Mouse (Mus musculus): ENCODE results near the gene Bcl11a. TPM values are rescaled to one million over a fixed set of nuclear protein-coding genes. Genes with fewer than 3 reads are reported as not detected.
A peak's percentile ranks its signal among the peaks of the same experiment; 100 is the strongest.

The Bcl11a gene
- total RNA-seq, 2 experiments from 2014 or later, result 3.2 to 3.8 TPM

DNA sequence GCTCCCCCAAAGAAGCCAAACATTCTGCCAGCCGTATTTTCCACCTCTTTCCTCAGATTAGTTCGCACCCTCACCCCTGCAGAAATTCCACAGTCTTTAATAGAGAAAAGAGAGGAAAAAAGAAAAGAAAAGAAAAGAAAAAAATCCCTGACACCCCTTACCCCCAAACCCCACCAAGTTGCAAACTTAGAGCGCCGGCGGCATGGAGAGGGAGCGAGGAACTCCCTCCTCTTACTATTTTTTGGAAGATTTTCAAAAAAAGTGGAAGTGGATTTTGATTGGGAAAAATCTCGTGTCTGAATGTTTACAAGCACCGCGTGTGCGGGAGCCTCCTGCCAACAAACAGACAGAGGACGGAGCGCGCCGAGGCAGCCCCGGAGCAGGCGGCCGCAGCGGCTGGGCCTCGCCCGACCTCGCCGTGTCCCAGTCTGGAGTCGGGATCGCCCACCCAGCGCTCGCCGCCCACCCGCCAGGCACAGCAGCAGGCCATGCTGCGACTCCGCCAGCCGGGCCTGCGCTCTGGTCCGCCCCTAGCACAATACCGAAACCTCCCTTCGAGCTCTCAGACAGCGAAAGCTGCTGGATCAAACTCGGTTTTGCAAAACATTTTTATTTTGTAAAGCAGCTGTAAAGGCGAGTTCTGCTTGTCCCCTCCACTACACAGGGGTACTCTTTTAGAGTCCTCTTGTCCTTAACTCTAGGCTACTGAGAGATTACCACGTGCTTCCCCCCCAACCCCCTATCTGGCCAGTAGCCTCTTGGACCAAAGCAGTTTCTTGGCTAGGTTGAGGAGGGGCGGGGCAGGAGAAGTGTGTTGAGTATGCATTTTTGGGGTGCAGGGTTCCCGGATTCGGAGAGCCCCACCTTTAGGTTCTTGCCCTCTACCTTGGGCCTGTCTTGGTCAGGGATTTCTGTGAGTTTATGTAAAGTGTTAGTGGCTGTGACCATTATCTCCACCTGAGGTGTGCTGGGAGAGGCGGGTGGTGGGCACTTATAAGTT is 1.8 kb downstream of the Bcl11a start:
- DNase-seq (ENCODE audit: low spot score in 2 of 2), result peak; percentile 34 to 53

DNA sequence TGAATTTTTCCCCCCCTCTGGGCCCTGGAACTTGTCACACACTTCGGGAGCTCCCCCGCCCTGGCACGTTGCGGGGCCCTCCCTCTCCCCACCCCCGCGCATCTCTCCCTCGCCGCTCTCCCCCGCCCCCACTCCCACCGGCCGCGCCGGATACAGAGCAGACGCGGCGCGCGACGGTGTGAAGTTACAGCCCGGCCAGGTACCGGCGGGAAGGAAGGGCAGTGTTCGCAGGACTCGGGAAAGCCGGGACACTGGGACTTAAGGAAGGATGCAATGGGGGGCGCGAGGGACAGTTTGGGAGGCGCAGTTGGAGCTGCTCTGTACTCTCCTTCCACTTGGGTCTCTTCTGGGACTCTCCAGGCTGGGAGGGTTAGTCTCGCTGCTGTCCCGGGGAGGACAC is 2.7 kb downstream of the Bcl11a start:
- DNase-seq (ENCODE audit: low spot score in 2 of 2), result peak; percentile 35 to 41

GRCm38 (mm10) chr11:24081016-24081686 is 3.3 kb downstream of the Bcl11a start:
- peak; percentile 31 to 56 for DNase-seq (ENCODE audit: low spot score in 2 of 2)

DNA sequence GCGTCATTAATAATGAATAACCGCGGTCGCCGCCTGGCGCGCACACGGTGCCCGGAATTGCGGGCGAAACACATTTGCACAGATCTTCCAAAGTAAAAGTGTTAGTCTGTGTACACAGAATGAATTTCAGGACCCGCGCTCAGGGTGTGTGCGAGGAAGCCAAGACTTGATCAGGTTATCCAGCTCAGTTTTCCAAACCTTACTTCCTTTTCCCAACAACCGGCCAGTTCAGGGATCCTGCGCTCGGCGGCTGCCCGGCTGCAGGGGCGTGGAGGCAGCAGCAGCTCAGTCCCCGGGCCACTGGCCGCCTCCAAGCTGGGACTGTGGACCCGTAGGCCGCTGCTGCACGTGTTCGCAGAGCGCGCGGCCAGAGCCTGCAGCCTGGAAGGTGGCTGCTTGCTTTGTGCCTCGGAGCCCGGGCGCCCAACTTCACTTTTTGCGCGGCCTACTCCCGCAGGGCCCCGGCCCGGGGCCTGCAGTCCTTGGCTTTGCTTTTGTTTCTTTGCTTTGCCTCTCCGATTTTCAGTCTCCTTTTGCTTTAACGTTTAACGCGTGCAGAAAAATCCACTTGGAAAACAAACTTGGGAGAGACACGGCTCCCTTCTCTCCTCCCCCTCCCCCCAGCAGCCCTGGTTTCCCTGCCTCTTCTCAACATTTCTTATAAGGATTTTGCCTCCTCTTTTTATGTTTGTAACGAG is 4.0 kb downstream of the Bcl11a start:
- peak; percentile 39 to 42 for DNase-seq (ENCODE audit: low spot score in 2 of 2)

DNA sequence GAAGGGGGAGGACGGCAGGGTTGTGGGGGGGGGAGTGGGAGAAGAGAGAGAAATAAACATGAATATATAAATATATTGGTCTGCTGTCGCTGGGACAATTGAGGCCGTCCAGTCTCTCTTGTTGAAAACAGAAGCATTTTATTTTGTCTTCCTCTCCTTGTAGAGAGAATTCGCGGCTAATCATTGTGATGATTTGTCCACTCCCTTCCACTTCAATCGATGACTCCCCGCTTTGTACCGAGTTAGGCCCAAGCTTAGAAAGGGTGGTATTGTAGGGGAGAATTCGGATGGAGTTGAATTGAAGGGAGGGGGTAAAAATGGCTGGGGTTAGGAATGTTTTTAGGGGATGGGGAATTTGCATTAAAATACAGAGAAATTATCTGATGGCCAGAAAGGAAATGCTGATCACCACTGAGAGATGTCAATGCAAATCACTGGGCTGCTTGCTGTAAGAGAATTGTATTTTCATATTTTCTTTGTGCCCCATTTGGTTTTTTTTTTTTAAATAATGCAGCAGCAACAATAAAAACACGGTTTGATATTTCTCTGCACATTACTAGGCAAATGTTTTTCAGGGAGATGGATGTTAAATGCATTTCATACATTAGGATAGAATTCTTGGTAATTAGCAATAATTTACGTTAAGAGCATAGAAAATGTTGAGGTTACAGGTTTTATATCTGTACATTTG is 4.7 kb downstream of the Bcl11a start:
- DNase-seq (ENCODE audit: low spot score in 2 of 2), result no peak

DNA sequence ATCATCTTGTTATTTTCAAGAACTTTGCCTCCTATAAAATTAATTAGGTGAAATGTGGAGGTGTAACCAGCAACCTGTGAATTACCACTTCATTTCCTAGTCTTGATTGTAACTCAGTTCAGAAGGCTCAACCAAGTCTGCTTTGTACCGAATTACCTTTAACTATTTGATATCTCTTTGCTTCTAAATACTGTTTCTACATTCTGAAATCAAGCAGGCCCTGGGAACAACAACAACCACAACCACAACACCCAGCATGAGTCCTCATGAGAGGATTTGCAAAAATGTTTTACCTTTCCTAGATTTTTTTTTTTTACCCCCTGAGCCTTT is 5.2 kb downstream of the Bcl11a start:
- no peak for DNase-seq (ENCODE audit: low spot score in 2 of 2)

DNA sequence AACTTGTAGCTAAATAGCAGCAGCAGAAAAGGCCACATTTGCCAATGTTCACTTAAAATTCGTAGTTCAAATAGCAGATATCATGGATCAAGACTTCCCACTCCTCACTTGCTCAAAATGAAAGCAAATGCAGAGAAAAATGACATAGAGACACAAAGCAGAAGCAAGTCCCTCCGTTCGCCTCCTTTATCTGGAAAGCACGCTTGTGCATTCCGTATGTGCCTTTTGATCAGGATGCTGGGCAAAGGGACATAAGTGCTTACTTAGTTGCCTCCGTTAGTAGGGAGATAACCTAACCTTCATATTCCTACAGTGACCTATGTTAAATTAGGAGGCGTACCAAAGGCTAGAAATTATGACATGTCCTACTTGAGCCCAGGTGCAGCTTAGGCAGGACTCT is 5.6 kb downstream of the Bcl11a start:
- DNase-seq (ENCODE audit: low spot score in 2 of 2), result no peak

DNA sequence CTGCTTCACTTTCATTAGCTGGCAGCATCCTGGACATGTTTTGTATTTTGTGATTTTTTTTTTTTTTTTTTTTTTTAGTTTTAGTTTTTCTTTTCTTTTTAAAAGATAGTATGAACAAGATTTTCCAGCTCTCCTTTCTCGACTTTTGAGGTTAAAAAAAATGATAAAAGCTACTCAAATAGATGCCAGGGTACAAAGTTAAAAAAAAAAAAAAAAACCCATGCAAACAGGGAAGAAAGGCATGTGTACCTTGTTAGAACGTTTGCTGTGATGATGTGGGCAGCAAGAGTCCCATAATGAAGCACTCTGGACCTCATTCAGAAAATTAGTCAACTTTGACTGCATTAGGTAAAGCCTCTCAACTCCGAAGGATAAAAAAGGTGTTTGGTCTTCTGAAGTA is 6.2 kb downstream of the Bcl11a start:
- DNase-seq (ENCODE audit: low spot score in 2 of 2), result no peak

DNA sequence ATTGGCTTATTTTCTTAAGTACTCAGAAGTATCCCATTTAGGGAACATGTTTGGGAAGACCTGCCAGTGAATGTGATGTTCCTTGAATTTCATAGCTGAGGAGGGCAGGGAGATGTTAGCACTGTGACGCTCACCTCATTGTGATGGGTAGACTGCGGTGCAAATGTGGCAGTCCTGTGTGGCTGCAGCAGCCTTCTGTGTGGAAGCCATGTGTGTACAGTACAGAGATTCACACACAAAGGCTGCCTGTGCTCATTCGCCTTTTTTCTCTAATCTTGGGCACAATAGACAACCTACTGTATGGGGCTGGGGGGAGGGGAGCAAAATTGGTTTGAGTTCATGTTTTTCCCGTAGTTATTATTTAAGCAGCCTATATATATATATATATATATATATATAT is 6.7 kb downstream of the Bcl11a start:
- no peak for DNase-seq (ENCODE audit: low spot score in 2 of 2)

DNA sequence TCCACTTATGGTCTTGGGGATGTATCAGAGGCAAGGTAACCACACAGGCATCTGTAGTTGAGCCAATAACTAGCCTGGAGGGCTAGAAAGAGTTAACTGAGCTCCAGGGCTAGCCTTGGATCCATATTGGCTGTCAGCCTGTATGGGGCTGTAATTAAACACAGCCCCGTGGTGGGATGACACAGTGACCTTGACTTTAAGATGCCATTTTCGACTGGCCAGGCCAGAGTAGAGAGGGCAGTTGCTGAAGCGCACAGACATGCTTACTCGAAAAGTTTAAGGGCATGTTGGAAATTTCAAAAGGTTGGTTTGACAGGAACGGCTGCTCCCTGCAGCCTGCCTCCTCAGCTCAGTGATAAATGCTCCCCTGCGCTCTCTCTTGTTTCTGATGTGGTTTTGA is 8.1 kb downstream of the Bcl11a start:
- DNase-seq (ENCODE audit: low spot score in 2 of 2), result no peak

GRCm38 (mm10) chr11:24087069-24087468 is 9.2 kb downstream of the Bcl11a start:
- DNase-seq (ENCODE audit: low spot score in 2 of 2), result no peak

GRCm38 (mm10) chr11:24090443-24090842 is 12.6 kb downstream of the Bcl11a start:
- DNase-seq (ENCODE audit: low spot score in 2 of 2), result no peak

DNA sequence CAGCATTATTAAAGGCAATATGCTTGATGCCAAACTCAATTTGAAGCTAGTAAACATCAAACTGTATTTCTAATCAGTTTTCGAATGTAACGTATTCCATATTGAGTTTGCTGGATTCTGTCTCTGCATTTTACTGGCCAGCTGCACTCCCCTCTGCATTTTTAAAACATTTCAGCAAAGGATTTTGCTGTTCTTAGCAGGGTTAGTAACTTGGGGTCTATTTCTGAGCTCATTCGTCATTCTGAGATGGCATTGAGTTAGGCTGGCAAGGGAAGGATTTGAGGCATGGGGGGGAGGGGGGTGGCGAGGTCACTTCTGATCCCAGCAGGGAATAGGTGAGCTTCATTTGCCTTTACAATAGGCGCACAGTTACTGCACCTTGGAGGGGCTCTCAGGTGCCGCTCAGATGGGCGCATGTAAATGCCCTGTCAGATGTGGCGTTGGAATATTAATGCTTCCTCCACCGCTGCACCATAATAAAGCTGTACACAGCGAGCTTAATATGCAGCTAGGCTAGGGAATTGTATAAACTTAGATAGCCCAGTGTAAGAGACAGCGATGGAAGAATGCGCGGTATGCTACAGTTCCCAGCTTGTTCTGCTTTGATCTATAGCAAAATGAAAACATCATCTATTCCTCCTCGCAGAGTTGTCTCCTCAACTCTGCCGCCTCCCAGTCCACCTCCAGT is 13.7 kb downstream of the Bcl11a start:
- DNase-seq (ENCODE audit: low spot score in 2 of 2), result no peak

DNA sequence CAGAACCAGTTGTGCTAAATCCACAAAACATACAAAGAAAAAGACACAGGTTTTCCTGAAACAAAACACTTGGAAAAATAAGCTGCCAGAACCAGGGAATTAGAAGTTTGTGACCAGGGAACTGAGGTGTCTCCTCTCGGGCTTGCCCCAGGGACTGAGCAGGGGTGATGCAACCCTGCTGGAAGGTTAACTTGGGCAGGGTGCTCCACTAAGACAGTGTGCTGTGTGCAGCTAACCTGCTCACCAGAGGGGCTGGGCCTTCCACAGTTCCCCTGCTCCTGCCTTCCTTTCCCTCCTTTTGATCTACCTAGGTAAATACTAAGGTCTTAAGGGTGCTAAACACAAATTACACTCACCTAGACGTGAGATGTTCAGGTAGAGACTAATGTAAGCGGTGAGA is 14.8 kb downstream of the Bcl11a start:
- no peak for DNase-seq (ENCODE audit: low spot score in 2 of 2)

GRCm38 (mm10) chr11:24094086-24094487 is 16.2 kb downstream of the Bcl11a start:
- DNase-seq (ENCODE audit: low spot score in 2 of 2), result no peak

- no peak for DNase-seq (ENCODE audit: low spot score in 2 of 2)
Measured at GRCm38 (mm10) chr11:24095236-24095635, 17.4 kb downstream of the Bcl11a start.

GRCm38 (mm10) chr11:24095656-24096353 is 17.9 kb downstream of the Bcl11a start:
- no peak for DNase-seq (ENCODE audit: low spot score in 2 of 2)

- no peak for DNase-seq (ENCODE audit: low spot score in 2 of 2)
Measured at GRCm38 (mm10) chr11:24096483-24096882, 18.6 kb downstream of the Bcl11a start.

DNA sequence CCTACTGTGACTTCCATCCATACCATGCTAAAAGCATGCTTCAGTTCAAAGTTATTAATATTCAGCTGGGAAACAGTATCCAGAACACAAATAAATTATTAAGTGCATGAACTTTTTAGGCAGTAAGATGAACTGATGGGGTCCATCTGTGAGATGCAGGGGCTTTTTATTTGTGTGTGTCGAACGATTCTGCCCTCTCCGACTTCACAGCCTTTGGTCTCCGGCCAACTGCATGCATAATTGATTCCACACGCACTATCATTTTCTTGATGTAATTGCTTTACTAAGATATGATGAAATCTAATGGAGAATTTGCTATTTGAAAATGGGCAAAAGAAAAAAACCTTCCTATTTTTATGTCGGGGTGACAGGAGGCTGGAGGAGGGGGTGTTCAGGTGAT is 19.2 kb downstream of the Bcl11a start:
- no peak for DNase-seq (ENCODE audit: low spot score in 2 of 2)

DNA sequence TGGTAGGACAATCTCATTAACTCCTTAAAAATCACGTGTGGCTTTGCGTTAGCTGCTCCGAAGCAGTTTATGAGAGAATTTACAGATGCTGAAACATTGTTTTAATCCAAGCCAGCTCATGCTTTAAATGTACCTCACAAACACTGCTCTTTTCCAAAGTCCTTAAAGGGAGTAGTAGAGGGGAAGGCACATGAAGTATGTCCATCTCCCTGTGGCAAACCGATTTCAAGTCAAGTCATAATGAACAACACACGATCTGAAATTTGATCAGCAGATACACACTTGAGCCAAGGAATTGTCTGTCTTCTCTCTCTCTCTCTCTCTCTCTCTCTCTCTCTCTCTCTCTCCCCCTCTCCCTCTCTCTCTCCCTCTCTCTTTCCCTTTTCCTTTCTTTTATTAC is 20.2 kb downstream of the Bcl11a start:
- no peak for DNase-seq (ENCODE audit: low spot score in 2 of 2)
